Mouse (Mus musculus) frontal cortex, adult 2 months (tissue): Measurements from ENCODE around the gene P2rx7. TPM values are rescaled to one million over a fixed set of nuclear protein-coding genes. Genes with fewer than 3 reads are reported as not detected.
A peak's percentile ranks its signal among the peaks of the same experiment; 100 is the strongest.

Experiments used
- DNase-seq, 2 experiments: peaks; one replicate each; pipeline ENCODE4 v3.0.0; 2022; ENCODE audit warnings: low spot score in 1 of 2; ENCODE audit errors: extremely low spot score in 1 of 2
- polyA plus RNA-seq: library from polyadenylated mRNA; depleted of rRNA; stranded (reverse); fragments of >200 nt; gene quantifications from 2 replicates; pipeline ENCODE4 v1.2.3, GENCODE M21; 2012; rRNA removed

The P2rx7 gene
- polyA plus RNA-seq, 1 experiment, result 16.3 TPM

GRCm38 (mm10) chr5:122725453-122725852 is 81.7 kb downstream of the P2rx7 start:
- no peak for DNase-seq

DNA sequence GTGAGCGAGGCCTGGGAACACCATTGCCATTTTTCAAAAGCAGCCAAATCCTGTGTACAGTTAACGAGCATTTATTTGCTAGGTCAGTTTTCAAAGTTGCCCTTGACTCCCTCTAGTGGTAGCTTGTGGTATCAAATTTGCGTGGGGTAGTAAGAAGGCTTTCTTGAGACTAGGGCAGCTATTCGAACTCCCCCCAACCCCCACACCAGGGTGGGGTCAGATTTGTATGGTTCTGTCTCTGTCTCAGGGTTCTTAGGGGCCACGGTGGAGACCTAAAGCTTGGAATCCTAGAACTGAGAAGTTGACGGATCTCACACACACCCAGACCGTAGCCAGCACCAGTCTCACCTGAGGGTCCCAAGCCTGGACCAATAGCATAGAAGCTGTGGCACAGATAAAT is 82.4 kb downstream of the P2rx7 start:
- DNase-seq, result peak; percentile 52 to 93

DNA sequence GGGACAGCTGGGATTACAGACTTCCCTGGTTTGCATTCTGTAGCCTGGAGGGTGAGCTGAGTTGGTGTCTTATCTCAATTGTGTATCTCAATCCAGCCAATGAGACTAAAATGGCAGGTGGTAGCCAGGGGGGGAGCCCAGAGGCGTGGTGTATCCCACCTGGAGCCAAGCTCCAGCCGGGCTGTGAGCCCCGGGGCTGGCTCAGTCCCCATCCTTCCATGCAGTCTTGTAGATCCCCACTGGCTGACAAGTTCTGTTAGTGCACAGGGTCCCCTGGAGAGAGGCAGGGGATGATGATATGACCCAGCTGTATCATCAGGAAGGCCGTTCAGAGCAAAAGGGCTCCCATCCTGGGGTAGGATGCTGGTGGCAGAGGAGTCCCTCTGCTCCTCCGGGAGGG is 82.9 kb downstream of the P2rx7 start:
- DNase-seq, result no peak

GRCm38 (mm10) chr5:122727096-122727495 is 83.4 kb downstream of the P2rx7 start:
- no peak for DNase-seq

GRCm38 (mm10) chr5:122730776-122731175 is 87.1 kb downstream of the P2rx7 start:
- DNase-seq, result no peak

DNA sequence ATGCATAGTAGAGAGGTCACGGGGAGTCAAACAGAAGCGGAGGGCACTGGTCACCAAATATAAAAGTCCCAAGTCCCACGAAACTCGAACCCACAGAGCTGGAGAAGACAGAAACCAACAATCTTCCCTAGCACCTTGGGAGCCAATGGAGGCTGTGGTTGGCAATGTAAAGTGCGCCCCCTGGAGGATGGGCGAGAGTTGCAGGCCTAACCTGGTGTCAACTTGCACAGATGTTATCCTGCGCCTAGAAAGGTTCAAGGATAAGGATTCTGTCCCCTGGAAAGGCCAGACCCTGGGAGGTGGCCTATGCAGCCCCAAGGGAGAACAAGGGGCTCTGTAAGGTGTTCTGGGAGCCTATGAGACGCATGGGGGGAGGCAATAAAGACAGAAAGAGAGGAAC is 87.6 kb downstream of the P2rx7 start:
- peak in 1 of 2 experiments; percentile 78 for DNase-seq

DNA sequence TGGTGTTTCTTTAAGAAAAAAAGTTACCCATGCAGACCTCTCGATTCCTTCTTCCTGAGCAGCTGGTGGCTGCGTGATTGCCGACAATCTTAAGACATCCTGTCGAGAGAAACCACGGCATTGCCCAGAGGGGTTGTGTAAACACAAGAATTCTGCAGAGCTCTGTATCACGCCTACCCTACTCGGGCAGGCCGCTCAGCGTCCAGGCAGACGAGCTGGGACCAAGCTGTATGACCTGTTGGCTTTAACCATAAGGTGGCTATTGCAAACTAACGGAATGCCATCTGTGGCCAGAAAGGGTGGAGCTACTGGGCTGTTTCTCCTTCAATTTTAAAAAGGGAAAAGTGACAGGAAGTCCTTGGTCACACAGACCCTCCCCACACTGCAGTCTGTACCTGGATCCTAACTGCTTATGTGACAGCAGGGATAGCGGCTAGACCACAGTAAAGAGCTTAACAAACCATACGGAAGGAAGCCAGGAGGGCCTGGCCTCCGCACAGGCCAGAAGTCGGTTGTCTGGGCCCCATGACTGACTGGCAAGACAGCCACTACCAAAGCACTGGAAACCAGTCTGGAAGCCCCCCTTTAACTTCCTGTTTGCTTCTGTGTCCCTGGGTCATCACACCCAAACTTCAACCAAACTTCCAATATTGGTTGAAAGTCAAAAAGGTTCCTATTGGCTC is 88.4 kb downstream of the P2rx7 start:
- no peak for DNase-seq

DNA sequence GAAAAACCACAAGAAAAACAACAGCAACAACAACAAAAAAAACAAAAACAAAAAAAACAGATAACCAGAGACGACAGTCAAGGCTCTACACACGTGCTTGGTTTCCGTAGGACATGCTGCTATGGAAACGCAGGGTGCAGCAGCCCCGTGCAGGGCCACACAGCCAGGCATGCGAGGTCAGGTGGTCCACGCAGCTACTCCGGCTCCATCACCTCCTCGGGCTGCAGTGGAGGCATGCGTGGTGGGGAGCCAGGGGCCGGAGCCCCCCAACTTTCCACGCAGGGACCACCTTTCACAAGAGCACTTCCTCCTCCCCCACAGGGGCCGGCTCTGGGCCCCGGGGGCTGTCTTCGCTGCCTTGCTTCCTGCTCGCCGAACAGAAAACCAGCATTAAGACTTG is 90.2 kb downstream of the P2rx7 start:
- no peak for DNase-seq

GRCm38 (mm10) chr5:122735853-122736252 is 92.1 kb downstream of the P2rx7 start:
- no peak for DNase-seq

GRCm38 (mm10) chr5:122736761-122737160 is 93.0 kb downstream of the P2rx7 start:
- no peak for DNase-seq

Other genes with a start within 250 kb of the P2rx7 start
- 33.3 and 40.7 TPM in 2 replicates for gene Anapc7, start 222.2 kb upstream of the P2rx7 start, polyA plus RNA-seq
- 269 and 275 TPM in 2 replicates for gene Atp2a2, start 141.7 kb upstream of the P2rx7 start, polyA plus RNA-seq
- gene Ift81, start 29.4 kb upstream of the P2rx7 start, polyA plus RNA-seq, result 24.0 and 29.0 TPM in 2 replicates
- gene P2rx4, start 63.6 kb downstream of the P2rx7 start, polyA plus RNA-seq, result 21.3 and 21.5 TPM in 2 replicates
- 193 and 204 TPM in 2 replicates for gene Camkk2, start 135.5 kb downstream of the P2rx7 start, polyA plus RNA-seq
- gene Anapc5, start 177.4 kb downstream of the P2rx7 start, polyA plus RNA-seq, result 399 and 447 TPM in 2 replicates
- 27.5 and 31.7 TPM in 2 replicates for gene Rnf34, start 206.1 kb downstream of the P2rx7 start, polyA plus RNA-seq